Mouse (Mus musculus): ENCODE measurements at regions not wholly inside any gene's neighbourhood (a gene's known extent, or its start where the extent isn't known, plus 50 kb on each side); places are given as distances from the start of the nearest gene placed in this dataset.
"Not testable (repeated sequence)": the region's sequence is repeated elsewhere in the genome, so short reads cannot be mapped to it uniquely, and the experiment has no call there.

- no peak for DNase-seq
Observed at GRCm38 (mm10) chr9:30668095-30668494, 241.2 kb downstream of the Snx19 start.

- no peak for DNase-seq
Observed at GRCm38 (mm10) chr9:30662456-30662855, 235.5 kb downstream of the Snx19 start.

GRCm38 (mm10) chr9:30653961-30654360 lies 227.1 kb downstream of the Snx19 start:
- DNase-seq: no peak

GRCm38 (mm10) chr9:30653210-30653609 lies 226.3 kb downstream of the Snx19 start:
- DNase-seq: no peak

GRCm38 (mm10) chr9:30649392-30650054 lies 222.6 kb downstream of the Snx19 start:
- DNase-seq: no peak

GRCm38 (mm10) chr9:30633741-30634470 lies 207.0 kb downstream of the Snx19 start:
- peak; percentile 52 for DNase-seq

- no peak for DNase-seq
Observed at GRCm38 (mm10) chr9:30632164-30633146, 205.5 kb downstream of the Snx19 start.

GRCm38 (mm10) chr9:30625635-30626034 lies 198.7 kb downstream of the Snx19 start:
- no peak for DNase-seq

GRCm38 (mm10) chr9:30625090-30625489 lies 198.2 kb downstream of the Snx19 start:
- no peak for DNase-seq

GRCm38 (mm10) chr9:30624481-30624880 lies 197.6 kb downstream of the Snx19 start:
- DNase-seq: no peak

GRCm38 (mm10) chr9:30619325-30619724 lies 192.4 kb downstream of the Snx19 start:
- no peak for DNase-seq

GRCm38 (mm10) chr9:30618181-30618580 lies 191.3 kb downstream of the Snx19 start:
- DNase-seq: no peak

GRCm38 (mm10) chr9:30613715-30614114 lies 186.8 kb downstream of the Snx19 start:
- no peak for DNase-seq

GRCm38 (mm10) chr9:30613003-30613552 lies 186.2 kb downstream of the Snx19 start:
- DNase-seq: no peak

- DNase-seq: no peak
Observed at GRCm38 (mm10) chr9:30610328-30610727, 183.4 kb downstream of the Snx19 start.

GRCm38 (mm10) chr9:30599756-30600155 lies 172.8 kb downstream of the Snx19 start:
- no peak for DNase-seq

- no peak for DNase-seq
Observed at GRCm38 (mm10) chr9:30597691-30598090, 170.8 kb downstream of the Snx19 start.

- DNase-seq: not testable (repeated sequence)
Observed at GRCm38 (mm10) chr9:30597092-30597491, 170.2 kb downstream of the Snx19 start.

- no peak for DNase-seq
Observed at GRCm38 (mm10) chr9:30592601-30593000, 165.7 kb downstream of the Snx19 start.

GRCm38 (mm10) chr9:30591246-30591645 lies 164.3 kb downstream of the Snx19 start:
- DNase-seq: no peak

GRCm38 (mm10) chr9:30590661-30591179 lies 163.8 kb downstream of the Snx19 start:
- DNase-seq: peak; percentile 42

- DNase-seq: peak; percentile 31
Observed at GRCm38 (mm10) chr9:30581271-30581821, 154.4 kb downstream of the Snx19 start.
